Mouse (Mus musculus) G1E (cell line): Measurements from ENCODE around the gene Arid5b. TPM values are rescaled to one million over a fixed set of nuclear protein-coding genes. Genes with fewer than 3 reads are reported as not detected.
A peak's percentile ranks its signal among the peaks of the same experiment; 100 is the strongest.

ENCODE experiments used
- ATAC-seq: 2 replicates; pipeline ENCODE4 v1.8.0; 2016; ENCODE audit warnings: mild to moderate bottlenecking; ENCODE audit not compliant: insufficient number of reproducible peaks, poor library complexity, low FRiP score, severe bottlenecking; ENCODE audit errors: extremely low read depth
- DNase-seq: peaks from one replicate; pipeline ENCODE4 v3.0.0; 2012; ENCODE audit warnings: low spot score
- H3K27me3 ChIP-seq: 2 replicates; pipeline ENCODE4 v1.6.1; 2012; ENCODE audit warnings: mild to moderate bottlenecking, low read length, inconsistent platforms; ENCODE audit not compliant: insufficient read depth
- H3K36me3 ChIP-seq: replicated peaks from 2 replicates; pipeline ENCODE3; 2012; ENCODE audit warnings: mild to moderate bottlenecking, inconsistent platforms
- H3K4me1 ChIP-seq: 2 replicates; pipeline ENCODE4 v1.6.1; 2012; ENCODE audit warnings: low read depth, low read length, inconsistent platforms, mixed read lengths; ENCODE audit not compliant: insufficient read depth
- H3K4me3 ChIP-seq: 2 replicates; pipeline ENCODE4 v1.5.1; 2012; ENCODE audit warnings: low read depth, mild to moderate bottlenecking, inconsistent platforms, low read length, moderate library complexity, mixed read lengths
- H3K9me3 ChIP-seq: replicated peaks from 2 replicates; pipeline ENCODE4 v1.6.1; 2012; ENCODE audit warnings: inconsistent platforms
- CTCF ChIP-seq: IDR thresholded peaks from 2 replicates; pipeline ENCODE4 v1.5.1; 2012; ENCODE audit warnings: low read depth, low read length, inconsistent platforms, mixed read lengths
- GATA1 ChIP-seq: IDR thresholded peaks from 2 replicates; pipeline ENCODE4 v1.6.1; 2012; ENCODE audit warnings: borderline replicate concordance, low read length, inconsistent platforms, mixed read lengths
- GATA2 ChIP-seq: IDR thresholded peaks from 2 replicates; pipeline ENCODE4 v1.6.1; 2012; ENCODE audit warnings: low read depth, low read length, inconsistent platforms, borderline replicate concordance
- POLR2AphosphoS5 ChIP-seq: IDR thresholded peaks from 2 replicates; pipeline ENCODE4 v1.6.1; 2012; ENCODE audit warnings: low read depth, low read length, inconsistent platforms; ENCODE audit not compliant: insufficient replicate concordance
- TAL1 ChIP-seq: conservative IDR thresholded peaks from 2 replicates; pipeline ENCODE4 v1.6.1; 2012; ENCODE audit warnings: low read depth, low read length, inconsistent platforms, mixed read lengths
- polyA plus RNA-seq: library from polyadenylated mRNA; stranded (reverse); fragments of >175 nt; gene quantifications from 2 replicates; pipeline ENCODE4 v1.2.3, GENCODE M21; 2012
- total RNA-seq, 2 experiments: library from RNA; stranded (forward) in 1 of 2; stranded (reverse) in 1 of 2; fragments of 200-1000 nt in 1 of 2; fragments of >200 nt in 1 of 2; fragmentation: Nextera tagmentation in 1 of 2; gene quantifications; 2 replicates each; pipeline ENCODE4 v1.2.3; 2014 to 2017

Gene Arid5b
- total and polyA plus RNA-seq, 3 experiments: 0.16 TPM; not detected in 2

DNA sequence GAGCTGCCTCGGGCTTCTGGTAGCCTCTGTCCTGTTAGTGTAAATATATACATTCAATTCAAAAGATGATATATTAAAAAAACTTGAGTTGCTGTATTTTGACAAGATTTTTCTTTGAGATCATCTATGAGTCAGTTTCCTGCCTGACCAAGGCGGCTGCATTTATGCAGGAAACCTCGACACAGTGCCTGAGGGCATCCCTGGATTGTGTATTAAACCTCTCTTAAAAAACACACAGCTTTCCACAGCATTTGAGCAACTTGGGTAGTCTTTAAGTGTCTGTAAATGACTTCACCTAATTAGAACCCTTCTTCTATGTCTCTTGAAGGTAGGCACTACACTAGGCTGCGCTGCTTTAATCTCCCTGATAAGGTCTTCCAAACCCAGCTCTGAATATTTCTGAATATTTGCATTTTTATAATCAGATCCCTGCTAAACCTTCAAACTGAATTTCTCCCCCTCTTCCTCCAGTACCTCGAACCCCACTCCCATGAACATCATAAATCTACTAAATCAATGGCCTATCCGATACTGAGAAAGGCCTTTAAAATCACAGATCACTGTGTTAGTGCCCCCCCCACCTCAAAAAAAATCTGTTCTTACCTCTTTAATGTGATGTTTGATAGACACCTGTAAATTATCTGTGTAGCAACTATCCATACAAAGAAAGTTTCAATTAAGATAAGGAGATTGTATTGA is 2.7 kb upstream of the Arid5b start:
- Histone ChIP-seq H3K27me3 (no peaks in the 10 kb centered on the region), H3K4me3 (no peak overlapping the region), H3K36me3 (no peaks in the 10 kb centered on the region), H3K4me1 (no peaks in the 10 kb centered on the region), H3K9me3 (peaks cover 42% of the 10 kb centered on the region)
- TF ChIP-seq GATA2: no peak
- TF ChIP-seq CTCF: no peak
- TF ChIP-seq POLR2AphosphoS5: no peak
- TF ChIP-seq GATA1: no peak
- ATAC-seq (no peak), DNase-seq (no peak)

DNA sequence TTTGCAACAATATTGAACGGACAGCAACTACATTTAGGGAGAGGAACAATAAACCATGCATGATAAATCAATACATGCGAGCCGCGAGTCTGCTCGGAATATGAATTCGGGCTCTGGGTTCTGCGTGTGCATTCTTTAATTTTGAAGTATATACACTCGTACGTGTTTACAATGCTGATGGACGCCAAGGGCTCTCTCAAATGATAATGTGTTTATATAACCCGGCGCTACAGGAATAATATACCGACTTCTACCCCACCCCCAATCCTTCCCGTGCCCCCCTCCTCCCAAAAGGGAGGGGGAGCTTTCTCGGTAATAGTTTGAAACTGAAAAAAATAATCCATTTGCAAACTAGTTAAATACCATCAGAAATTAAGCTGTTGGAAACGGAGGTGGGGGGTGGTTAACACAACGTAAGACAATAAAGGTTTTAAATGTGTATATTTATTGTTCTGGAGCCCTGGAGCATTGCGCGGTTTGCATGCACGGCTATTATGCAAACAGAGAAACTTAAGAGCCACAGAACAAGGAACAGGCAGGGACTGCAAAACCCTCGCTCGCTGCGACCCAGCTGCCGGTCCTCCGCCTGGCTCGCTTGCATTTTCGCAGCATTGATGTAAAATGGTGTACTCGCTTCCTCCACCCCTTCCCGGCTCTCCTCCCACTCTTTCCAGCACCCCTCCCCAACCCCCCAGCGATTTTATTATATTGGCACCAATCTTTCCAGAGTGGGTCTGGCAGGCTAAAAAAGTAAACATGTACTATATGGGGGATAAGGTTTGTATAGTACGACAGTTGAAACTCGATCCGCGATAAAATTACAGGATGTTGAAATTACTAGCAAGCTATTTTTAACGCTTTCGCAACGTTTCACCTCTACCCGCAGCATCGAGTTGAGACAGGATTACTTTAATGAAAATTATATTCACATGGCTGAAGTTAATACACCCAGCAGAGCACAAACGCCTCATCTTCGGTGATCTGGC is 1.3 kb upstream of the Arid5b start:
- Histone ChIP-seq H3K36me3 (no peaks in the 10 kb centered on the region), H3K27me3 (no peaks in the 10 kb centered on the region), H3K4me3 (no peak overlapping the region), H3K9me3 (peaks cover 44% of the 10 kb centered on the region), H3K4me1 (no peaks in the 10 kb centered on the region)
- TF ChIP-seq GATA2: no peak
- no peak for TF ChIP-seq POLR2AphosphoS5
- no peak for TF ChIP-seq GATA1
- no peak for TF ChIP-seq CTCF
- no peak for TF ChIP-seq TAL1
- DNase-seq (no peak), ATAC-seq (no peak)

DNA sequence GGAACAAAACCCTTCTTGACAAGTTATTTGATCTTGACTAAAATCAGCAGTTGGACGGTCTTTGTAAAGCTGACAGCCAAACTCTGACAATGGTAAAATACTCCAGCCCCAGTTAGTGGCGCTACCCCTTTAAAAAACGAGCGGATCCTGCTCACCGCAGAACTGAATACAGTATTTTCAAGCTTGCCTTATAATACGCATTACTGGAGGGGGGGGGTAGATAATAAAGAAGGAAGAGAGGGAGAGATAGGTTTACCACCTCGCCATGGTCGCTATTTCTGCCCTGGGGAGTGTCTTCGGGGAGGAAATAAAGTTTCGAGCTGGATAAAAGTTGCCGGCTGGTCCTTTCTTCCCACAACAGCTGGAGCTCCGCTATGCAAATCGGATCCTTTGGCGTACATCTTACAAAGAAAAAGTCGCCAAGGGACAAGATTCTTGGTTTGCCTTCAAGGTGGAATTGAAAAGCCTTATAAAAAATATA is 829 bp downstream of the Arid5b start:
- no peaks in the 10 kb centered on the region for H3K36me3 ChIP-seq
- TF ChIP-seq TAL1 (no peak), CTCF (no peak), POLR2AphosphoS5 (no peak), GATA1 (no peak), GATA2 (no peak)
- ATAC-seq (no peak), DNase-seq (no peak)
- H3K27me3 ChIP-seq: no peaks in the 10 kb centered on the region
- no peak overlapping the region for H3K4me3 ChIP-seq
- peaks cover 42% of the 10 kb centered on the region for H3K9me3 ChIP-seq
- H3K4me1 ChIP-seq: no peaks in the 10 kb centered on the region

DNA sequence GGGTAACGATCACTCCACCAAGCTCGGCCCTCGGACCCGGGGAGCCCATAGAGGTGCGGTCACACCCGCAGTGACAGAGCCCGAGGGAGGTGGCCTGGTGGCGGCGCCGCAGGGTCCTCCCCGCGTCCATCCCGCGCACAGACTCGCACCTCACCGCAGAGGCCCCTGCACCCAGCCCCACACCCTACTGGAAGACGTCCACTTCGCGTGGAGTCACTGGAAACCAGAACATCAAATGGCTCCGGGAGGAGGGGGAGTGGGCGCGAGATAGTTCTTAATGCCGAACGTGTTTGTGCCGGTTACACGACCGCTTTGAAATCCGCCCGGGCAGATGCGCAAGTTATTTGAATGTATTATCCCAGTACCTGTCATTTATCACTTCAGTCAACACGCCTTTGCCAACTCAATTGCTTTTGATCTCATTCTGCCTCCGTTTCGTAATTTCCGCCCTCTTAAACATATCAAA is 1.5 kb downstream of the Arid5b start:
- Histone ChIP-seq H3K4me3 (peak overlapping the region; percentile 9; the same call in 1 of the 2 replicates), H3K9me3 (peaks cover 39% of the 10 kb centered on the region), H3K27me3 (no peaks in the 10 kb centered on the region), H3K4me1 (no peaks in the 10 kb centered on the region), H3K36me3 (no peaks in the 10 kb centered on the region)
- ATAC-seq (no peak), DNase-seq (no peak)
- no peak for TF ChIP-seq CTCF
- TF ChIP-seq GATA1: no peak

DNA sequence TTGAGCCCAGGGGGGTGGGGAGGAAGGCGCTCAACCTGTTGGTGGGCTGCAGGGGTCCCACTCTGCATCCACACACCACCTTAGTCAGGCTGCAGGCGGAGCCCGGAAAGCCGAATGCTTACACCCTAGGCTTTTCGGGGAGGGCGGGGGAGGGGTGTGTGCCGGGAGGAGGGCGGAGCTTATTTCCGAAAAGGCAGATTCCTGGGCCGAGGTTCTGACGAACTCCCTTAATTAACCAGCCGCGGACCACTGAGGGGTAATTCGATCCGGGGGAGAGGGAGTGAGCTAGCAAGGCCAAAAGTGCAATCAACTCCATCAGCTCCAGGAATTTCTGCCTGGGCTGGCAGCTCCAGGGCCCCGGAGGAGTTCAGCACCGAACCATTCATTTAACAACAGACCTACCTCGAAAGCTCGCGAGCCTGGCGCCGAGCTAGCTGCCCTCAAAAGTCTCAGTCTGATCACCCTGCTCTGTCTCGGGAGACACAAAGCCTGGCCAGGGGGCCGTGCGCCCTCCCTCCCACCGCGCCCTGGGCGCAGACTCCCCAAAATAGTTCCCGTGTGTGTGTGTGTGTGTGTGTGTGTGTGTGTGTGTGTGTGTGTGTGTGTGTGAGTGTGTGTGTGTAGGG is 2.1 kb downstream of the Arid5b start:
- no peak overlapping the region; the same call in 1 of the 2 replicates for H3K4me3 ChIP-seq
- no peaks in the 10 kb centered on the region for H3K36me3 ChIP-seq
- peaks cover 39% of the 10 kb centered on the region for H3K9me3 ChIP-seq
- no peaks in the 10 kb centered on the region for H3K27me3 ChIP-seq
- no peaks in the 10 kb centered on the region for H3K4me1 ChIP-seq
- no peak for ATAC-seq
- TF ChIP-seq TAL1: no peak
- TF ChIP-seq POLR2AphosphoS5: no peak
- no peak for TF ChIP-seq CTCF
- no peak for TF ChIP-seq GATA2
- no peak for TF ChIP-seq GATA1
- DNase-seq: no peak

DNA sequence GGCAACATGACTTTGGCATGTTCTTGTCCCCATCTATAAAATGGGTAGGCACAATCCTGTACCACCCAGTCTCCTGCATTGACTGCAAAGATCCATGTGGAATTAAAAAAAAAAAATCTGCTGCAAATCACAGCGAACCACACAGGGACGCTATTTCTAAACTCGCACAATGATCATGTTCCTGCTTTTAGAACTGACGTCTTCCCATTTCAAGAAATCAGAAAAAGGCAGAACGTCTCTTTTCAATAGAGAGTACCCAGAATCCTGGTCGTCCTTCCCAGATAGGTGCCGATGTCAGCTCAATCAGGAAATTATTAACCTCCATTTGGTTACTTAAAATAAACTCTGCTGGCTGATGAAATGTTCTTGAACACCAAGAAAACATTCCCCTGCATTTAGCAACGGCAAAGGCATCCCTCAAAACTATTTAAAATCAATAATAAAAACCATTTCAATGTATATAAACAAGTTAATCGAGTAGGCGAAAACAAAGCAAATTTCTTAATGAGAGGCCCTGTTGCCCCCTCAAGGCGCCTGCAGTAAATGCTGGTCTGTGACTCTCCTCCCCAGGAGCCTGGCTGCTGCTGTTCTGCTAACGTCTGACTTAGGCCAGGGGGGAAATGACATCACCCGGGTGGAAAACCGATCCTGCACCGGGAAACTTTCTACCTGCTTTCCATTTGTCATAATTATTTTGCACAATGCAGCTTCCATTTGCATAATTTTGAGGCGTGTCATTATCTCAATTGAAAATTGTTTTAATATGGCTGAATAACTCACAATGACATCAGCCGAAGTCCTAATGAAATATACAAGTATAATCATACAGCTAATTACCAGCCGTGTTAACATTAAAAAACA is 3.4 kb downstream of the Arid5b start:
- ATAC-seq: no peak
- H3K27me3 ChIP-seq: no peaks in the 10 kb centered on the region
- H3K4me3 ChIP-seq: no peak overlapping the region
- H3K36me3 ChIP-seq: no peaks in the 10 kb centered on the region
- no peak for DNase-seq
- peaks cover 38% of the 10 kb centered on the region for H3K9me3 ChIP-seq
- H3K4me1 ChIP-seq: no peaks in the 10 kb centered on the region
- no peak for TF ChIP-seq GATA2
- TF ChIP-seq GATA1: no peak
- no peak for TF ChIP-seq CTCF
- TF ChIP-seq POLR2AphosphoS5: no peak
- no peak for TF ChIP-seq TAL1
